In the genomic region with DNA sequence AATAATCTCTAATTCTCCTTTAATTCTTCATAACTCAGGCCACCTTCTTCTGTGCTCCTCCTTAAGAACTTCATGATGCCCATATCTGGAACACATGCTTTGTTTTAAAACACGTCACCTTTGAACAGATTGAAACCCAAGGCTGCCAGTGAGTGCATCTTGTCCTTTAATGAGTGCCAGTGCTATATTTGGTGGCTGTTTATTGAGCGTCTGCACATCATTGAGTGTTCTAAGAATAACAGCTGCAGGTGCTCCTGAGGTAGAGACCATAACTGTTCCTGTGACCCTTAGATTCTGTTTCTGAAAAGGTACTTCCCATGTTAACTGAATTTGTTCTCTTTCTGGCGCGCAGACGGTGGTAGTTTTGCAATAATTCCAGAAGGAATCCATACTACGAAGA, we compare ENCODE assay signal across 12 mouse cellular contexts.
"Had no signal": no experiment of that assay in that cellular context is flagged by ENCODE, and none has a peak within 500 bp of the region (broad histone marks: within the 10 kb centered on the region; RNA-seq: fewer than 3 reads in every experiment).

No protein-coding gene starts in this region.

- DNase-seq: gastrocnemius, adult 2 months; gastrocnemius, postnatal 14 days; gastrocnemius, postnatal 36 days; heart, adult 11 months; heart, postnatal 14 days; kidney, adult 11 months; kidney, adult 8-10 months; kidney, postnatal 10 days; kidney, postnatal 25 days; kidney, postnatal 4 days; liver; liver, embryonic 13.5 days had no signal
